Mouse (Mus musculus) layer of hippocampus, postnatal 10 days (tissue): ENCODE results near the gene Slc7a15. TPM values are rescaled to one million over a fixed set of nuclear protein-coding genes. Genes with fewer than 3 reads are reported as not detected.
"Not testable (repeated sequence)": the region's sequence is repeated elsewhere in the genome, so short reads cannot be mapped to it uniquely, and the experiment has no call there.

ENCODE experiments used
- DNase-seq, 2 experiments: peaks; one replicate each; pipeline ENCODE4 v3.0.0; 2021; ENCODE audit warnings: low spot score in 2 of 2
- total RNA-seq, 2 experiments: library from RNA; stranded (reverse); gene quantifications; 2 replicates each; pipeline ENCODE4 v1.2.3; 2021

The Slc7a15 gene
- total RNA-seq, 2 experiments from 2014 or later = not detected

- DNase-seq = not testable (repeated sequence)
These were observed 36.7 kb downstream of the Slc7a15 start for GRCm38 (mm10) chr12:8562213-8562612.

GRCm38 (mm10) chr12:8559876-8560275, 39.0 kb downstream of the Slc7a15 start:
- not testable (repeated sequence) for DNase-seq

- no peak for DNase-seq
These were observed 42.7 kb downstream of the Slc7a15 start for GRCm38 (mm10) chr12:8556189-8556588.

DNA sequence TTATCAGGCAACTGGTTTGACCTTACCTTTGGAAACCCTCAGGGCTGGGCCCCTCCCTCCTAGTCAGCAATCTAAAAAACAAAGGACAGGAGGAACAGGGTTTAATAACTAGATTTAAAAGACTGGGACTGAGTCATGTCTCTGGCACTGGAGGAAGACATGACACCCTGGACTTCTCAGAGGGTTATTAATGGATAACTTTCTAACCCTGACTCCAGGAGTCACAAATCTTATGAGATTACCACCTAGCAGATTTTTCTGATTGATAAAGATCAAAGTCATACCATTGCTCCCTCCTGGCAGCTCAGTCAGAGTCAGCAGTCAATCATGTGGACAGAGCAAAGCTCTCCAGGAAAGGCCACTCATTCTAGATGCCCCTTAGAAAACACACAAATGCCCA, 43.4 kb downstream of the Slc7a15 start:
- DNase-seq = no peak

GRCm38 (mm10) chr12:8547357-8547756, 51.5 kb downstream of the Slc7a15 start:
- peak; percentile 58 to 66 for DNase-seq

GRCm38 (mm10) chr12:8546801-8547200, 52.1 kb downstream of the Slc7a15 start:
- DNase-seq = no peak

DNA sequence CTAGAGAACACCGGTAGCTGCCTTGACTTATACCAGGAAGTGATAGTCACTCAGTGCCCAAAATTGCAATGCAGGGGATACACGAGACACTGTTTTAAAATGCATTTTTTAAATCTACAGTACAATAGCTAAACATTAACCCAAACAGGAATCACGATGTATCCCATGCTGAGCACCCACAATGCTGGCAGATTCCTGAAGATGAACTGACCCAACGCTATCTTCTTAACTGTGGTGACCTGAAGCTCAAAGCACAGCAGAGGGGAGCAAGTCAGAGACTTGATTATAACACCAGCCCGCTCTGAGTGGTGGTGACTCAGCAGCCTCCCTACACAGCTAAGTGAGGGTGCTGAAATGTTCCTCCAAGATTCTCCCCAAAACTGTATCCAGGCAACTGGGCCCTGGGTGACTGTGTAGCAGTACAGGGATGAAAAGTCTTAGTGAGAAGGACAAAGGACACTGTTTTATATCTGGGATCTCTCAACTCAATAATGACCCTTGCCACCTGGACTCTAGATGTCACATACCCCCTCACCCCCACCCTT, 53.7 kb downstream of the Slc7a15 start:
- no peak for DNase-seq

GRCm38 (mm10) chr12:8542371-8542770, 56.5 kb downstream of the Slc7a15 start:
- no peak for DNase-seq

GRCm38 (mm10) chr12:8539471-8539870, 59.4 kb downstream of the Slc7a15 start:
- no peak for DNase-seq

GRCm38 (mm10) chr12:8537291-8537690, 61.6 kb downstream of the Slc7a15 start:
- DNase-seq = no peak

GRCm38 (mm10) chr12:8536221-8536965, 62.5 kb downstream of the Slc7a15 start:
- no peak for DNase-seq

GRCm38 (mm10) chr12:8535596-8535995, 63.3 kb downstream of the Slc7a15 start:
- DNase-seq = no peak

GRCm38 (mm10) chr12:8534915-8535314, 64.0 kb downstream of the Slc7a15 start:
- DNase-seq = no peak

DNA sequence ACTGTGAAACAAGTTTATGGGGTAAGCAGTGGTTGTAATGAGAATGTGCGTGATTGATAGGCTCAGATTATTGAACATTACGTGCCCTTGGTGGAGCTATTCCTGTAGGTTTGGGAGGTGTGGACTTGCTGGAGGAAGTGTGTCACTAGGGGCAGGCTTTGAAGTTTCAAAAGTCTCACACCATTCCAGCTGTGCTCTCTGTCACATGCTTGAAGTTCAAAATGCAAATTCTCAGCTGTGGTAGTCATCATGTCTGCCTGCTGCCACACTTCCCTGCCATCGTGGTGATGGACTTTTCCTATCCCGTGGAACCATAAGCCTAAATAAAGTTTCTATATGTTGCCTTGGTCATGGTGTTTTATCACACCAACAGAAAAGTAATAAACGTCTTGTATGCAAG, 71.1 kb downstream of the Slc7a15 start:
- no peak for DNase-seq

GRCm38 (mm10) chr12:8527175-8527574, 71.7 kb downstream of the Slc7a15 start:
- DNase-seq = no peak

GRCm38 (mm10) chr12:8524062-8524461, 74.8 kb downstream of the Slc7a15 start:
- DNase-seq = no peak

DNA sequence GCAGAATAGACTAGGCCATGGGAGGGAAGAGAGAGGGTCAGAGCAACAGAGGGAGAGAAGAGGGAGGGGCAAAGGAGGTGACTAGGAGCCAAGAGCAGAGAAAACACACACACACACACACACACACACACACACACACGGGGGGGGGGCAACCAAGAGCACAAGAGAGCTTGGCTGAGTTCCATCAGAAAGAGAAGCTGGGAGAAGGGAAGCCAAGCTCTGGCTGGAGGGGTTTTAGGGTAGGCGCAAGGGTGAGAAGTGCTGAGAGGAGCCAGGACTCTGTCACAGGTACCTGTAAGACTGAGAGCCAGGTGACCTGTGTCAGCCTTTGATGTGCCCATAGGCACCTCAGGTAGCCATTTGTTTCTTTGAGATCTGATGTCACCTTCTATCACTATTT, 76.2 kb downstream of the Slc7a15 start:
- DNase-seq = no peak

DNA sequence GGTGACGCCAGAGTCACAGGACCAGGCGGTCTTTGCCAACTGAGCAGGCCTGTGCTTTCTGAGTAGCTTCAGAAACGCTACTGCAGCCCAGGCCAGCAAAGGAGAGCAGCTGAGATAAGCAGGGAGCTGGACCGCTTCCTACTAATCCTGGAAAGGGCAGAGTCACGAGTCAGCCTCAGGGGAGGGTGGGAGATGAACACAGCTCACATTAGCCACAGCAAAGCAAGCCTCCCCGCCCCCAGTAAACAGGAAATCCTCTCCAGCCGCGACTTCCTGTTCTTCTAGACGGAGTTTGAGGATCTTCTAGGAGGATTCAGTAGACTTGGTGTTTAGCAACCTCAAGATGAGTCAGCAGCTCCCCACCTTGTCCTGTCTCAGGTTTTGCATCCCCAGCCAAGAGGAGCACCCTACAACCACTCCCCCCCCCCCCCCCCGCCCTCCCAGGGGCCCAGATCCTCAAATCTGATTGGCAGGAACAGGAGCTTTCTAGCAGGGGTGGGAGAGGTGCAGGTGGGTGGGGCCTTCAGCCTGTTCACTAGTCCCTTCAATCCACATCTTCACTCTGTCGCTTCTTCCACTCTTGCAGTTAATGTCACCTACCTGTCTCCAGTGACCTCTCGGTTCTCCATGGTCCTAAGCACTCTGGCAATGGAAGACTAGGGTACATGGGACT, 77.4 kb downstream of the Slc7a15 start:
- peak in 1 of 2 experiments; percentile 34 for DNase-seq

DNA sequence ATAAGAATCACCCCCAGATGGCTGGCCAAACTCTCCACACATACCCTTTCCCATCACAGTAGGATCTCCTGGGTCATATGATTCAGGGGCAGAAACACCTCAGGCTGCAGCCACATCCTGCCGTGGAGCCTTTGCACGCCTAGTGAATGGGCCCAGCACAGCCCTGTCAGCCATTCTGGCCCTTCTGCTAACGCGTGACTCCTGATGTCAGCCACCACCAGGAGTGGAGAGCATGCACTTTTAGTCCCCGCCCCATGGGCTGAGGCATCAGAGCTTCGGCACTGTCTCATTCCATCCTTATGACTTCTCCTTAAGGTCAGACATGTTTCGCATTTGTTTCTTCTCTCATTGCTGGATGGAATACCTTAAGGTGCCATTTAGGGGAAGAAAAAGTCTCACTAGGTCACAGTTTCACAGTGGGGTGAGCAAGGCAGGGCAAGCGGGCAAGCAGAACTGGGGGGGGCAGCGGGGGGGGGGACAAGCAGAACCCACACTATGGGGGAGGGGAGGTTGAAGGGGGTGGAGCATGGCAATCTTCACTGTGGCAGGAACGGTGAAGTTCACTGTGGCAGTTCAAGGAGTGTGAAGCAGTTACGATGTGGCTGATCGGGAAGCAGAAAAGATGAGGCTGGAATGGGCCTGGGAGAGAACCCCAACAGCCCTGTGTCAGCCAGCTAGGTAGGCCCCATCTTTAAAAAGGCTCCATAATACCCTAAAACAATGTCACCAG, 79.3 kb downstream of the Slc7a15 start:
- DNase-seq = no peak

- DNase-seq = no peak
These were observed 87.6 kb downstream of the Slc7a15 start for GRCm38 (mm10) chr12:8511037-8511882.
